Mouse (Mus musculus) adrenal gland, postnatal 25 days (tissue): ENCODE data around the gene Dennd6a. TPM values are rescaled to one million over a fixed set of nuclear protein-coding genes. Genes with fewer than 3 reads are reported as not detected.
A peak's percentile ranks its signal among the peaks of the same experiment; 100 is the strongest.
"Not testable (repeated sequence)": the region's sequence is repeated elsewhere in the genome, so short reads cannot be mapped to it uniquely, and the experiment has no call there.

Experiments used
- DNase-seq: peaks from one replicate; pipeline ENCODE4 v3.0.0; 2021; ENCODE audit warnings: mixed read lengths
- long read RNA-seq: library from polyadenylated mRNA; stranded (forward); transcript quantifications from one replicate; pipeline ENCODE4 v2.0.0, GENCODE M21; 2021
- total RNA-seq: library from RNA; stranded (reverse); gene quantifications from 2 replicates; pipeline ENCODE4 v1.2.3, GENCODE M21; 2021

Gene Dennd6a
- total RNA-seq: 39.1 and 41.2 TPM in 2 replicates
- long read RNA-seq, full-length matches to known transcripts: 23 of 31 reads
- long read RNA-seq, partial matches to known transcripts: 4 of 31 reads
- long read RNA-seq, other reads (novel, unspliced or antisense): 4 of 31 reads

DNA sequence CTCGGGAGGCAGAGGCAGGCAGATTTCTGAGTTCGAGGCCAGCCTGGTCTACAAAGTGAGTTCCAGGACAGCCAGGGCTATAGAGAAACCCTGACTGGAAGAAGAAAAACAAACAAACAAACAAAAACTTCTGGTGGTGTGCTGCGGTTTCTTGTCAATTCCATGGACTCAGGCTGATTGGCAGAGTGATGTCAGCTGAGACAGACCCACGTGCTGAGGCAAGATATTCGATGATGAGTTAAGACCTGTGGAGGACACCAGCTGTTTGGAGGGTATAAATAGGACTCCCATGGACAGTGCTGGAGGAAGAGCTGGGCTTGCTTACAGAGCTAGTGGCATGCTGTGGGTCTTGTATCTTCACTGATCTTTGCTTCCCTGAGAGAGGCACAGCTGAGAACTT, at the start of gene Dennd6a:
Gene Dennd6a (plus strand): TSS at position 301 of the 400 bp plus-strand sequence.
- not testable (repeated sequence) for DNase-seq

DNA sequence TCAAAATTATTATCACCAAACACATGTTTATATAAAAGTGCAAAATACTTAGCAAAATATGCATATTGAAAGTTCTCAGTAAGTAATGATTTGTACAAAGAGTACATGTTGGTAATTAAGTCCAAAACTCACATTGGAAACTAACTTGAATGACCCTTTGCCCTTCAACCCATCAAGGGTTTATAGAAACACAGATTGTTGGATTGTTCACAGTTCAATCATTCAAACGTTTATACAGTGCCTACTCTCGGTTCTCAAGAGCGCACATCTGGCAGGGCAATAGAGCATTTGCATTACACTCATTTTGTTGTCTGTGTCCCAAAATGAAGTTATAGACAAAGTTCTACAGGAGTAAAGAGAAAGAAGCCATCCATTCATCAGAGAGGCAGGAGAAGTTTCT, 47.7 kb upstream of the Dennd6a start:
- no peak for DNase-seq

DNA sequence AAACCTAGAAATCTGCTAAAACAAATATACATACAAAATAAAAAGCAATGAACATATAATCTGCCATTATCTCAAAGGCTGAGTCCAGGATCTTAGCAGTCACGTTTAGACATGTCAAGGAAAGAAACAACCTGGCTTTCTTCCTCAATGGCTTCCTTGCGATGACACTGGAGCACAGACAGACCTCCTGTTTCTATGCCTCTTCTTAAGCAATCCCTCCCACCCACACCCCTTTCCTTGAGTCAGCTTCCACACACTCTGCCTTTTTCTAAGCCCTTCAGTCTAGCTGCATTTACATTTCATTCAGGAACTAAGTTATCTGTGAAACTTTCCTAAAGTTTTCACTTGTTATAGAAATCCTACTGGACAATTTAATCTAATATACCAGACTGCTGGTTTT, 45.4 kb upstream of the Dennd6a start:
- DNase-seq: no peak

GRCm38 (mm10) chr14:26530350-26530749, 43.3 kb upstream of the Dennd6a start:
- DNase-seq: no peak

DNA sequence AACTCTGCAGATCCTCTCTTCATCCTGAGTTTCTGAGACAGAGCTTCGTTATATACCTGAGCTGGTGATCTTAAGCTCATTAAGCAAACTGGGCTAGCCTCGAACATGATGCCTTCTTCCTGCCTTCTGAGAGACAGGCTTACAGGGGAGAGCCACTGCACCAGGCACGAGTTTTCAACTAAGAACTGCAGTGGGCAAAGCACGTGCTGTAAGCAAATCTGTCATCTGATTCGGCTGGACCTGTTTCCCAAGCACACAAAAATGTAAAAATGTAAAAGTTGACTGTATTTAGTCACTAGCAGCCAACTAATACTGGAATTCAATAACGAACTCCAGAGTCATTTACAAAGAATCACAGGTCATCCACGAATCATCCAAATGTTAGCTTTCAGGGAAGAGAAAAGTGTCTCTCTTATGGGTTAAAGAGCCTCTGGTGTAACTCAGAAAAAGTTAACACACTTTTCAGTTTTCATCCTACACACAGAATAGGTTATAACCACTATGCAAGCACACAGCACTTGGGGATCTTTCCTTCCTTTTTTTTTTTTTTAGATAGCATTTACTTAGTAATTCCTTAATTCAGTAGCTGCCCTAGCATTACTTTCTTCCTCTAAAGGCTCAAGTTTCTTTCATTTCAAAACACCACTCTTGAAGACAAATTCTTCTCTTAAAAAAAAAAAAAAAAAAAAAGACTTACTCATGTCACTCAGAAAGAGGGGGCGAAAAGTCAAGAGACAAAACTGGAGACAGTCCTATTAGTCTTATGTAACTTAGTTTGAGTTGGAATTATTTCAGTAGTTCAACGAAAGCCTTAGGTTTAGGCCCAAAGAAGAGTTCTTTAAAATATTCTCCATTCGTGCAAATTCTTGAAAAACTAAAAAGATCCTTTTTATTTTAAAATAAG, 42.0 kb upstream of the Dennd6a start:
- no peak for DNase-seq

DNA sequence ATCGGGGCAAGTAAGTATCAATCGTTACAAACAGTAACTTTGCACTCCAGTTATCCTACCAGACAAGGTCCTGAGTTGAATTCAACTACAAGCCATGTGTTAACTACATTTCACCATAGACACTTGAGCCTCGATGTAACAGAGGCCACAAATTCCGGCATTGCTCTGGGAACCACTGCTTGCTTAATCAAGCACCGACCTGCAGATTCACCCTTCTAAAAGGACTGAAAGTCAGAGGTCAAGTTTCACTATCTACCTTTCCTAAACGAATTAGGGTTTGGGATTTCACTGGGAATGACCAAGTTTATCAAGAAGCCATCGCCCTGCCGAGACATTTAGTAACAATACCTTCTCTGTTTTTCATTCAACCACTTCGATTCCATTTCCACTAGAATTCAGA, 40.9 kb upstream of the Dennd6a start:
- DNase-seq: no peak

DNA sequence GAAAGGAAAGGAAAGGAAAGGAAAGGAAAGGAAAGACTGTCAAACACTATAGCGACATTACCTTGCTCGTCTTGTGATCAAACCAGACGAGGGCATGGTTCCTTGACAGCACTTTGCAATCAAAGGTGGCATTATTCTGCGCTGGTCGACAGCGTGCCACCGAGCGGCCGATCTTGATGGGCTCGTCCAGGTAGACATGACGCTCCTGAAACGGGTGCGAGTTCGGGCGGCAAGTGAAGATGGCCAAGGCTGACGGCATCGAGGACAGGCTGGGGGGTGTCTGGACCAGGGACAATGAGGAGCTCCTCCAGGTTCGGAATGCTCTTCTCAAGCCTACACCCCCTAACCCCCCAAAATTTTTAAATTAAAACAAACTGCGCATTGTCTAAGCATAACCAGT, 40.4 kb upstream of the Dennd6a start:
- peak; percentile 5 for DNase-seq

DNA sequence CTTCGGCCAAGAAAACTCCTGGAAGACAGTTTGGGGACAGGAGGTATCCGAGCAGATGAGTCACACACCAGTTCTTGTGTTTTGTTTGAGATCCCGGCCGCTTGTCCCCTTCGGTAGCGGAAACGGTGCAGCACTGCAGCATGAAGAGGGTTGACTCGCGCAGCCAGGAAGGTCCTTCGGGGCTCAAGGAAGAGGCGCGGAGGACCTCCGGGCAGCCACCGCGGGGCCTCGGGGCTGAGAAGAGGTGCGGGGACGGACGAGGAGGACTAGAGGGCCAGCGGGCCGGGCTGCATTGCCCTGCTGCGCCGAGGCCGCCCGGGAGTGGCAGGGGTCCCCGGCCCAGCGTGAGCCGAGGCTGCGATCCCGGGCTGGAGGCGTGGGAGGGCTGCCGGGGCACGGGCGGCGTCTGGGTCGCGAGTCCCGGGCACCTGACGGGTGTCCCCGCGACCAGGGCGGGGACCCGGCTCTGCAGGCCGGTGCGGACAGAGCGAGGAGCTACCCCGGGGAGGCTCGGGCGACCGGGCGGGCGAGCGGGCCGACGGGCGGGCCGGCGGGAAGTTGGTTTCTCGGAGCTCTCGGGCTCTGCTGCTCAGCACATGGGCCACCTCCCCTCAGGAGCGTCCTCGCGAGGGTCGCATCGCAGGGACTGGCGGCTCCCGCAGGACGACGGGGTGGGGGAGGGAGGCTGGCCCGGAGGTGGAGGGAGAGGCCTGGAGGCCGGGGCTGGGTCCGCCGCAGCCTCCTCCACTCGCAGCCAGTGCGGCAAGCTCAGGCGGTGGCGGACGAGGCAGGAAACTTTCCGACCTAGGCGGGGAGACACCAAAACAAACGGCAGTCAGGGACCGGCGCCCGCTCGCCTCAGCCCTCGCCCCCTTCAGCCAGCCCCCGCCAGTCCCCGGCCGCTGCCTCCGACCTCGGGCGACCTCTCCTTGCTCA, 39.6 kb upstream of the Dennd6a start:
- peak; percentile 59 for DNase-seq

DNA sequence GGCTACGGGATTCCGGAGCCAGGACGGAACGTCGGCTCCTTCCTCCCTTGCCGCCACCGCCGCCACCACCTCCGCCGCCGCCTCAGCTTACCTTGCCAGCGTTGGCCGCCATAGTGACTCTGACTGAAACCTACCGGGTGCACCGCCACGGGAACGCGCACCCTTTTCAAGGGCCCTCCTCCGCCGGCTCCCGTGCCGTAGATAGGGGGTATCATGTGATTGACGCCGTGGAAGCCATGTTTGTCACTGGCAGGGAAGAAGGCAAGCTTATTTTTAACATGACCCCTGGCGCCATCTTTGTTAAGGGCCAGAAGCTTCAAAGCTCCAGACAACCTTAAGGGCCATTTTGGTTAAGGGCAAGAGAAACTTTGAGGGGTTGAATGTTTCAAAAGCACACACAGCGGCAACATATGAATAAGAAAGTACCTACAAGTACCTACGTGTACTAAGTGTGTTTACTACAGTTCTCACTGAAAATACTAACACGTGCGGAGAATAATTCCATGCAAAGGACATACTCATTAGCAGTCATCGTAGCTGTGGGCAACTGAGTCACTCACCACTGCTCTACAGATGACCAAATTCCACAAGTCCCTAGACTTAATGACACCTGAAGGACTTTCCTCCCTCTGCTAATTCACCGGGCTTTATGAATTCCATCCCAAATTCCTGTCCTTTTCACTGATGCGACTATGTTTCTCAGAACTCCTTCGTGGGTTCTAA, 38.7 kb upstream of the Dennd6a start, which contains the start of gene Slmap:
Gene Slmap (minus strand): TSS at position 175 of the 723 bp plus-strand sequence.
- DNase-seq: peak; percentile 99

GRCm38 (mm10) chr14:26539241-26539640, 34.4 kb upstream of the Dennd6a start:
- no peak for DNase-seq

- DNase-seq: no peak
Observed at GRCm38 (mm10) chr14:26540577-26540976, 33.1 kb upstream of the Dennd6a start.

- DNase-seq: no peak
Observed at GRCm38 (mm10) chr14:26542136-26542535, 31.5 kb upstream of the Dennd6a start.

DNA sequence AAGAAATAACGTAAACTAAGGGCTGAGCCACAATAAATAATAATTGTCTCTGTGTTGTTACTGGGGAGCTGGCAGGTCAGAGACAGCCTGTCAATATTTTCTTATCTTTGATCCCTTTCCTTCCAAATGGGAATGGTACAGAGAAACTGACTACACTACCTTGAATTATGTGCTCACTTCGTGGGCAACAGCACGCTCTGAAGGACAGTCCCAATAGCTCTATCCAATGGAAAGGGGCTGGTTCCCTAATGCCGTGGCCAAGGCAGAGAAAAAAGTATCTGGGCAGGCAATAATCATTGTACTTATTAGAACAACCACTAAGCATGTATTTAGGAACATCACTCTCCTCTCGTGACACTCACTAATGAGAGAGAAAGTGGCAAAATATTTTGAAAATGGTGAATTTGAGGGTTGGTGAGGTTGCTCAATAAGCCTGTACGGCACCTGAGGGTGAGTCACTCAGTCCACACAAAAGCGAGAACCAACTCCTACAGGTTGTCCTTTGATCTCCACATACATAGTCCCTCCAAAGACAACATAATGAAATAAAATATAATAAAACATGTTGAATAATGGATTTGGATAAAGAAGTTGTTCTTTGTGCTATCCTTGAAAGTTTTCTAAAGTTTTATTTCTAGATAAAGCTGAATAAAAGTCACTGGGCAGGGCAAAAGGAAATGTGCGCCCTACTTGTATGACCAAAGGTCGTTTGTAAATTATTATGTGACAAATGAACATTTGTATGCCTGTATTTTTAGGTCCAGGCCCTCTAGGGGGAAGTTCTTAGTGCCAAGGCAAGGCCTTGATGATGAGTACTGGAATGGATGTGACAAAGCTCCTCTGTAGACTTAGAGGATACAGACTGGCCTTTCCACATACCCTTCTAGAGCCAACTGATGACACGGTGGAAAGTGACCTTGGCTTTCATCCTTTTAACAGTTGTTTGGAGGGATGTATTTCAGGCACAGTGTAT, 25.9 kb upstream of the Dennd6a start:
- no peak for DNase-seq

- no peak for DNase-seq
Observed at GRCm38 (mm10) chr14:26550712-26551111, 22.9 kb upstream of the Dennd6a start.

GRCm38 (mm10) chr14:26552441-26552840, 21.2 kb upstream of the Dennd6a start:
- DNase-seq: no peak

DNA sequence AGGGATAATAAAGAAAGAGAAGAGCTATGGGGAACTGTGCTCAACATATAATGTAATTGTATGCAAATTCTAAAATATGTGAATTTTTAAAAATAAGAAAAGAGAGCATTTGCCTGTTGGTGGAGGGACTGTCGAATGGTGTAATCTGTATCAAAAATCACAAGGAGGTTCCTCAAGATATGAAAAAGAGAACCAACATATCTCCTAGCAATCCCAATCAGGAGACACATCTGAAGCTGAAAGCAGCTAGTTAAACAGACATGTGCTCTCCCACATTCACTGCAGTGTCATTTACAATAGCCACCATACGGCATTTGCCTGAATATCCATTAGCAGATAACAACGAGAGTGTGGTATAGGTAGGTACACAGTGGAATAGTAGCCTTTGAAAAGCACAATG, 20.8 kb upstream of the Dennd6a start:
- no peak for DNase-seq

DNA sequence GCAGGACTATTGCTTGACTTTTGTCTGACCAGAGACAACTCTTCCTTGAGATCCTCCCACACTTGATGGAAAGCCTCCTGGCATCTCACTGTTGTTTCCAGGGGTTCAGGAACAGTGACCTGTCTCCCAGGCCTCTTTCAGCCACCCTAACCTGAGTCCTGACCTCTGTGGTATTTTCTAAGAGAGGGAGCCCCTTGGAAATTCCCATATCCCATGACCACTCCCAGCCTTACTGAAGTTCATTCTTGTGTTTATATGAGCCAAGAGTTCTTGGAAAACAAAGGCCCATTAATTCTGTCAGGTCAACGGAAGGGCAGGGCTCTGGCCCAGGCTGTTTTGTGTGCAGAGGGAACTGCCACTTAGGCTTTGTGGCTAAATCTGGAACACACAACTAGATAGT, 16.1 kb upstream of the Dennd6a start:
- DNase-seq: no peak

GRCm38 (mm10) chr14:26558536-26558935, 15.1 kb upstream of the Dennd6a start:
- DNase-seq: no peak

- no peak for DNase-seq
Observed at GRCm38 (mm10) chr14:26562247-26562646, 11.4 kb upstream of the Dennd6a start.

GRCm38 (mm10) chr14:26569880-26570279, 3.8 kb upstream of the Dennd6a start:
- no peak for DNase-seq
